Mouse (Mus musculus): ENCODE data around the gene Ppm1l. TPM values are rescaled to one million over a fixed set of nuclear protein-coding genes. Genes with fewer than 3 reads are reported as not detected.

Gene Ppm1l
- total and polyA plus RNA-seq, 3 experiments: not detected

DNA sequence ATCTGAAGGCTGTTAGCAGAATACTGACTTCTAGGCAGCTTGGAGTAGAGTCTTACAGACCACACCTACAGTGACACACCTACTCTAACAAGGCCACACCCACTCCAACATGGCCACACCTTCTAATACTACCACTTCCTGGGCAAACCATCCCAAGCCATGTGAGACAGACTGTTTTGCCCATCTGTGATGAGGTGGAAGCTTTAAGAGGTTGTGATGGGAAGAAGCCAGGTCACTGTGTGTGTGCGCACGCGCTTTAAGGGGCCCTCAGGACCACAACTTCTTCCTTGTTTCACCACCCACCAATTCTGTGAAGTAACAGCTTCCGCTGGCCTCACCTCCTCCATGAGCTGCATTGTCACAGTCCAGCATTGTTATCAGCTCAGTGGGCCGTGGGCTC lies 112.7 kb downstream of the Ppm1l start:
- DNase-seq (ENCODE audit: low read depth, low spot score): no peak
- H3K4me3 ChIP-seq (ENCODE audit: control insufficient read depth in 1 of 2, insufficient read depth in 1 of 2, low read depth in 2 of 2, low read length in 2 of 2): no peak overlapping the region

DNA sequence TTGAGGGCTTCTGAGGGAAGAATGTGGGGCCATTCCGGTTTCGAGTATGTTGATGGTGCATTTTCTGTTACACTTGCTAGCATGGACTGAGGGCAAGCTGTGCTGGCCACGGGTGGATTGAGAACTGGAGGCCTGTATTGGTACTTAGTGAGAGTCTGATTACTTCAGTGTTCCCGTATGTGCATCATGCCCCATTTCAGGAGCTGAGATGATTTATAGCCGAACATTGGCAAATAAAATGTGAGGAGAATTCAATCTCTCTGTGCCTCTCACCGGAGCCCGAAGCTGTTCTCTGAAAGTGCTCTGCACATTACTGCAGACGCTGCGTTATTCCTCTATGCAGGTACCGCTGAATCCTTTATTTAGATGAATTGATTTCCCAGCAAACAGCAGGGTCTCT lies 116.9 kb downstream of the Ppm1l start:
- Histone ChIP-seq H3K4me3 (ENCODE audit: control insufficient read depth in 1 of 2, insufficient read depth in 1 of 2, low read depth in 2 of 2, low read length in 2 of 2) (no peak overlapping the region), H3K9me3 (replicated peaks; ENCODE audit: insufficient read depth, low read length) (no peaks in the 10 kb centered on the region), H3K79me2 (ENCODE audit: control insufficient read depth, insufficient read depth, low read length, poor library complexity) (no peaks in the 10 kb centered on the region), H3K27ac (ENCODE audit: control insufficient read depth, low read depth, low read length) (no peak overlapping the region), H3K9ac (ENCODE audit: control insufficient read depth, low read depth, low read length, poor library complexity, severe bottlenecking) (no peak overlapping the region), H3K36me3 (ENCODE audit: control insufficient read depth in 1 of 2, insufficient read depth in 2 of 2, low read length in 2 of 2) (no peaks in the 10 kb centered on the region), H3K27me3 (ENCODE audit: control insufficient read depth in 1 of 2, insufficient read depth in 2 of 2, low read length in 2 of 2) (no peaks in the 10 kb centered on the region), H3K4me1 (ENCODE audit: control insufficient read depth in 1 of 2, insufficient read depth in 2 of 2, low read length in 2 of 2) (no peaks in the 10 kb centered on the region)
- TF ChIP-seq NRF1 (IDR thresholded peaks at IDR 0.05; ENCODE audit: insufficient read depth, low read depth, low read length, poor library complexity, severe bottlenecking) (no peak), SIN3A (IDR thresholded peaks at IDR 0.05; ENCODE audit: low read length) (no peak), MYB (IDR thresholded peaks at IDR 0.05; ENCODE audit: low read depth, low read length) (no peak), GABPA (IDR thresholded peaks at IDR 0.05; ENCODE audit: low read depth, low read length) (no peak), ETS1 (IDR thresholded peaks at IDR 0.05; ENCODE audit: low read depth, low read length) (no peak), TBP (IDR thresholded peaks at IDR 0.05; ENCODE audit: low read depth, low read length) (no peak), ZMIZ1 (IDR thresholded peaks at IDR 0.05; ENCODE audit: low read depth, low read length) (no peak), MXI1 (IDR thresholded peaks at IDR 0.05; ENCODE audit: low read depth, low read length) (no peak), UBTF (IDR thresholded peaks at IDR 0.05; ENCODE audit: borderline replicate concordance, insufficient read depth, low read depth, low read length) (no peak)
- DNase-seq (ENCODE audit: low read depth, low spot score): no peak

More for the DNA sequence above, 112.7 kb downstream of the Ppm1l start:
- H3K27me3 ChIP-seq (ENCODE audit: control insufficient read depth in 1 of 2, insufficient read depth in 2 of 2, low read length in 2 of 2): no peaks in the 10 kb centered on the region
- no peak overlapping the region for H3K9ac ChIP-seq (ENCODE audit: control insufficient read depth, low read depth, low read length, poor library complexity, severe bottlenecking)
- H3K27ac ChIP-seq (ENCODE audit: control insufficient read depth, low read depth, low read length): no peak overlapping the region
- no peaks in the 10 kb centered on the region for H3K79me2 ChIP-seq (ENCODE audit: control insufficient read depth, insufficient read depth, low read length, poor library complexity)
- no peaks in the 10 kb centered on the region for H3K4me1 ChIP-seq (ENCODE audit: control insufficient read depth in 1 of 2, insufficient read depth in 2 of 2, low read length in 2 of 2)
- no peaks in the 10 kb centered on the region for H3K36me3 ChIP-seq (ENCODE audit: control insufficient read depth in 1 of 2, insufficient read depth in 2 of 2, low read length in 2 of 2)
- TF ChIP-seq CHD1 (IDR thresholded peaks at IDR 0.05; ENCODE audit: low read depth, low read length) (no peak), ELF1 (IDR thresholded peaks at IDR 0.05; ENCODE audit: low read depth, low read length) (no peak), MAX (IDR thresholded peaks at IDR 0.05; ENCODE audit: low read length) (no peak), GATA1 (IDR thresholded peaks at IDR 0.05; ENCODE audit: low read depth, low read length) (no peak), TCF12 (IDR thresholded peaks at IDR 0.05; ENCODE audit: low read depth, low read length) (no peak), TBP (IDR thresholded peaks at IDR 0.05; ENCODE audit: low read depth, low read length) (no peak), MAFK (IDR thresholded peaks at IDR 0.05; ENCODE audit: borderline replicate concordance, low read depth, low read length) (no peak), E2F4 (IDR thresholded peaks at IDR 0.05; ENCODE audit: borderline replicate concordance, low read depth, low read length) (no peak), USF2 (IDR thresholded peaks at IDR 0.05; ENCODE audit: borderline replicate concordance in 1 of 2, insufficient read depth in 1 of 2, low read depth in 1 of 2, low read length in 2 of 2) (no peak), NELFE (IDR thresholded peaks at IDR 0.05; ENCODE audit: low read depth, low read length) (no peak), MYB (IDR thresholded peaks at IDR 0.05; ENCODE audit: low read depth, low read length) (no peak)
- no peaks in the 10 kb centered on the region for H3K9me3 ChIP-seq (replicated peaks; ENCODE audit: insufficient read depth, low read length)
